Mouse (Mus musculus): Measurements from ENCODE around the gene Ppfibp1. TPM values are rescaled to one million over a fixed set of nuclear protein-coding genes. Genes with fewer than 3 reads are reported as not detected.

Ppfibp1 gene
- polyA plus RNA-seq, 2 experiments = 46.3 to 59.7 TPM

DNA sequence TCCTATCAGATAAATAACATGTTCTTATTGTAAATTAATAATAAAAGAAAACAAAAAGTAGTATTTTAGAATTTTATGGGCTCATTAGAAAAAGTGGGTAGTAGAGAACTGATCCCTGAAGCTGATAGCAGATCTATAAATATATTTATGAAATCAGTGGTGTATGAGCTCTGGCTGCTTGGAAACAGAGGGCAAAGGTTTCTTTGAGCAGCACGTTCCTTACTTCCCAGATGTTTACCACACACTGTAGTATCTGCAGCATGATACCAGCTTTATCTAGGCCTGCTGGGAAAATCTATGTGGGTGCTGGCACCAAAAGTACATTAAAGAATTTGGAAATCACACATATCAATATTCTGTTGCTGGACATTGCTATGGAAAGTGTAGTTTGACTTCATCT, 84.5 kb downstream of the Ppfibp1 start:
- ATAC-seq (ENCODE audit: low FRiP score, low read depth) (no peak), DNase-seq (ENCODE audit: low spot score) (no peak)
- peaks cover 3% of the 10 kb centered on the region; the same call in 1 of the 2 replicates for H3K4me1 ChIP-seq (ENCODE audit: control insufficient read depth, insufficient read depth, low read length)
- H3K9me3 ChIP-seq (ENCODE audit: control insufficient read depth, low read length) = no peaks in the 10 kb centered on the region
- 45% methylated on average over 1 of the region's 1 CpGs for WGBS
- H3K9ac ChIP-seq (ENCODE audit: low read depth, low read length, severe bottlenecking) = no peak overlapping the region
- 0 out of 2 replicates have a peak, but pooled peaks cover 8% of the 10 kb centered on the region for H3K36me3 ChIP-seq (ENCODE audit: control insufficient read depth, insufficient read depth, low read length)
- no peaks in the 10 kb centered on the region for H3K27me3 ChIP-seq (ENCODE audit: control insufficient read depth, insufficient read depth, low read length)
- no peak overlapping the region for H3K27ac ChIP-seq (replicated peaks; ENCODE audit: low read depth, low read length)
- TF ChIP-seq POLR2A (IDR thresholded peaks at IDR 0.05; ENCODE audit: borderline replicate concordance, extremely low read depth, insufficient read depth, insufficient read length) = no peak
- no peak overlapping the region for H3K4me3 ChIP-seq (replicated peaks; ENCODE audit: low read length)
- no peak overlapping the region for H3K4me2 ChIP-seq (replicated peaks; ENCODE audit: low read depth, low read length, severe bottlenecking)

DNA sequence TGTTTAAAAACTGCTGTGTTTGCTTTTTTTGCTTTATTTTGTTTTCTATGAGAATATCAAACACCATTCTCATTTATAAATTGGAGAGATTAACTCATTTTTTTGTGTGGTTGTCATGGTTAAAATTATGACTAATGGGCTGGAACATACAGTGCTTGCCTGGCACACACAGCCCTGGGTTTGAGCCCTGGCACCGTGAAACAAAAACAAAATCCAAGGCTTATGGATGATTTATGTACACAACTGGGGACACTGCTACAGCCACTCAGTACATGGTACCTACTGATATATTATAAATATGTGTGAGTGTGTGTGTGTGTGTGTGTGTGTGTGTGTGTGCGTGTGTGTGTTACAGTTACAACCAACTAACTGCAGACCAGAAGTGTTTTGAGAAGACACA, 85.1 kb downstream of the Ppfibp1 start:
- no peak for TF ChIP-seq POLR2A (IDR thresholded peaks at IDR 0.05; ENCODE audit: borderline replicate concordance, extremely low read depth, insufficient read depth, insufficient read length)
- Histone ChIP-seq H3K4me3 (replicated peaks; ENCODE audit: low read length) (no peak overlapping the region), H3K27me3 (ENCODE audit: control insufficient read depth, insufficient read depth, low read length) (no peaks in the 10 kb centered on the region), H3K27ac (replicated peaks; ENCODE audit: low read depth, low read length) (no peak overlapping the region), H3K9me3 (ENCODE audit: control insufficient read depth, low read length) (no peaks in the 10 kb centered on the region), H3K9ac (ENCODE audit: low read depth, low read length, severe bottlenecking) (no peak overlapping the region), H3K4me1 (ENCODE audit: control insufficient read depth, insufficient read depth, low read length) (peaks cover 3% of the 10 kb centered on the region; the same call in 1 of the 2 replicates), H3K4me2 (replicated peaks; ENCODE audit: low read depth, low read length, severe bottlenecking) (no peak overlapping the region), H3K36me3 (ENCODE audit: control insufficient read depth, insufficient read depth, low read length) (0 out of 2 replicates have a peak, but pooled peaks cover 8% of the 10 kb centered on the region)
- 67% methylated on average over 2 of the region's 2 CpGs for WGBS
- no peak for ATAC-seq (ENCODE audit: low FRiP score, low read depth)
- DNase-seq (ENCODE audit: low spot score) = no peak

DNA sequence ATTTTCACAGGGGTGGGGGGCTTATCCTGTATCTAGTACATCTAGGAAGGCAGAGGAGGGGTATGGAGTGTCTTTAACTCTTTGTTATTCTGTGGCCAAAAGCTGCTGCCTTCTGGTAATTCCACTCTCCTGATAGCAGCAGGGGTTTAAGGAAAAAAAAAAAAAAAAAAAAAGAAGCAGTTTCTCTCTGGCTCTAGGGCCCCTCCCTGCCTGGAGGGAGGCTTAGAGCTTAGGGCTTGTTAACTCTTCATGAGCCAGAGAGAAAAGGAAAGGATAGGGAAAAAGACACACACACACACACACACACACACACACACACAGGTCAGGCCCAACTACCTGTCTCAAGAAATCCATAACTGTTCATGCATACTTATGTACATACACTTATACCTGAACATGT, 85.5 kb downstream of the Ppfibp1 start:
- Histone ChIP-seq H3K9ac (ENCODE audit: low read depth, low read length, severe bottlenecking) (no peak overlapping the region), H3K4me2 (replicated peaks; ENCODE audit: low read depth, low read length, severe bottlenecking) (no peak overlapping the region), H3K27ac (replicated peaks; ENCODE audit: low read depth, low read length) (no peak overlapping the region), H3K4me3 (replicated peaks; ENCODE audit: low read length) (no peak overlapping the region), H3K27me3 (ENCODE audit: control insufficient read depth, insufficient read depth, low read length) (no peaks in the 10 kb centered on the region), H3K9me3 (ENCODE audit: control insufficient read depth, low read length) (no peaks in the 10 kb centered on the region), H3K4me1 (ENCODE audit: control insufficient read depth, insufficient read depth, low read length) (peaks cover 7% of the 10 kb centered on the region), H3K36me3 (ENCODE audit: control insufficient read depth, insufficient read depth, low read length) (0 out of 2 replicates have a peak, but pooled peaks cover 8% of the 10 kb centered on the region)
- ATAC-seq (ENCODE audit: low FRiP score, low read depth) = no peak
- no peak for DNase-seq (ENCODE audit: low spot score)
- TF ChIP-seq POLR2A (IDR thresholded peaks at IDR 0.05; ENCODE audit: borderline replicate concordance, extremely low read depth, insufficient read depth, insufficient read length) = no peak

DNA sequence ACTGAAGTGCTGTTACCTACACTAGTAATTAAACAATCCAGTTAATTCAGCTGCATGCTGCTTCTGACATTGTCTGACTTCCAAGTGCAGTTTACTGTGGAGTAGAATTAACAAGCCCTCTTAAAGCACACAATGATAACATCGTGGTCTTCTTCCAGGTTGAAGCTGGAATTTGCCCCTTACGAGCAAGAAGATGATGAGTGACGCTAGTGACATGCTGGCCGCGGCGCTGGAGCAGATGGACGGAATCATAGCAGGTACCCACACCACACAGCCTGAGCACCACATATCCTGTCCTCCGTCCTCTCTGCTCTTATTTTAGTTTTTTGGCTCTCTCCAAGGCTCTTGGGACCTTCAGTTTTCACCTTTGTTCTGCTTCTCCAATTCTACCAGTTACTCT, 88.2 kb downstream of the Ppfibp1 start:
- H3K9me3 ChIP-seq (ENCODE audit: control insufficient read depth, low read length) = no peaks in the 10 kb centered on the region
- DNase-seq (ENCODE audit: low spot score) = no peak
- TF ChIP-seq POLR2A (IDR thresholded peaks at IDR 0.05; ENCODE audit: borderline replicate concordance, extremely low read depth, insufficient read depth, insufficient read length) = no peak

DNA sequence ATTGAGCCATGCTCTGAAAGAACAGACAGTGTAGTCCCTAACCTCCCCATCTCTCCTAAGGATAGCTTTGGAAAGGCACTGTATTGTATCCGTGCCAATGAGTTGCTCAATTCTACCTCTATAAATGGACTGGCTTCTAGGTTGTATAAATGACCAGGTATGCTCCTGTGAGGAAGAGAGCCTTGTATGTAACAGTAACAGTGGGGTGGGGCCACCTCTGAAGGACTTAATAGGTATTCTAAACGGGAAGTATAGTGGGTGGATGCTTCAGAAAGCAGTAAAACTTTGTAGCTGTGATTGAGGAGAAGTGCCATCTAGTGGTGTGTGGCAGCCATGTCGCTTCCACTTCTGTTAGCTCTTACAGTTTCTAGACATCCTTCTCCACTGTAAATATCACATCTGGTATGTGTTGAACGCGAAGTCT, 90.4 kb downstream of the Ppfibp1 start:
- Histone ChIP-seq H3K9me3 (ENCODE audit: control insufficient read depth, low read length) (no peaks in the 10 kb centered on the region), H3K4me2 (replicated peaks; ENCODE audit: low read depth, low read length, severe bottlenecking) (no peak overlapping the region), H3K27ac (replicated peaks; ENCODE audit: low read depth, low read length) (no peak overlapping the region), H3K4me1 (ENCODE audit: control insufficient read depth, insufficient read depth, low read length) (peaks cover 19% of the 10 kb centered on the region), H3K27me3 (ENCODE audit: control insufficient read depth, insufficient read depth, low read length) (no peaks in the 10 kb centered on the region), H3K36me3 (ENCODE audit: control insufficient read depth, insufficient read depth, low read length) (peaks cover 8% of the 10 kb centered on the region; the same call in 1 of the 2 replicates), H3K9ac (ENCODE audit: low read depth, low read length, severe bottlenecking) (no peak overlapping the region), H3K4me3 (replicated peaks; ENCODE audit: low read length) (no peak overlapping the region)
- no peak for TF ChIP-seq POLR2A (IDR thresholded peaks at IDR 0.05; ENCODE audit: borderline replicate concordance, extremely low read depth, insufficient read depth, insufficient read length)
- DNase-seq (ENCODE audit: low spot score) (peak; percentile 59), ATAC-seq (ENCODE audit: low FRiP score, low read depth) (0 out of 2 replicates have a peak, but pooled peaks have one; percentile 24)
- 38% methylated on average over 5 of the region's 5 CpGs for WGBS

More for the DNA sequence above, 88.2 kb downstream of the Ppfibp1 start:
- Histone ChIP-seq H3K9ac (ENCODE audit: low read depth, low read length, severe bottlenecking) (no peak overlapping the region), H3K4me1 (ENCODE audit: control insufficient read depth, insufficient read depth, low read length) (peaks cover 19% of the 10 kb centered on the region), H3K27me3 (ENCODE audit: control insufficient read depth, insufficient read depth, low read length) (no peaks in the 10 kb centered on the region), H3K27ac (replicated peaks; ENCODE audit: low read depth, low read length) (no peak overlapping the region), H3K4me2 (replicated peaks; ENCODE audit: low read depth, low read length, severe bottlenecking) (no peak overlapping the region), H3K4me3 (replicated peaks; ENCODE audit: low read length) (no peak overlapping the region), H3K36me3 (ENCODE audit: control insufficient read depth, insufficient read depth, low read length) (0 out of 2 replicates have a peak, but pooled peaks cover 8% of the 10 kb centered on the region)
- no peak for ATAC-seq (ENCODE audit: low FRiP score, low read depth)
- WGBS = 85% methylated on average over 8 of the region's 8 CpGs

All from limb, embryonic 14.5 days (tissue).